Mouse (Mus musculus) MEL (cell line): ENCODE measurements at regions not wholly inside any gene's neighbourhood (a gene's known extent, or its start where the extent isn't known, plus 50 kb on each side); places are given as distances from the start of the nearest gene placed in this dataset.

ENCODE experiments used
- DNase-seq: peaks from one replicate; pipeline ENCODE4 v3.0.0; 2011; ENCODE audit warnings: low read depth, low spot score
- H3K27ac ChIP-seq: 2 replicates; pipeline ENCODE4 v1.5.1; 2012; ENCODE audit warnings: low read depth, mild to moderate bottlenecking, control low read depth, low read length, moderate library complexity; ENCODE audit not compliant: control insufficient read depth
- H3K27me3 ChIP-seq, 2 experiments: fragments of 150-350 bp in 1 of 2; sonication (generic) in 1 of 2; 2 replicates each; pipeline ENCODE4 v1.6.1; 2012; ENCODE audit warnings: low read length in 2 of 2, mild to moderate bottlenecking in 2 of 2, improper control_type of control experiment in 1 of 2, moderate library complexity in 1 of 2; ENCODE audit not compliant: insufficient read depth in 2 of 2, control insufficient read depth in 1 of 2
- H3K36me3 ChIP-seq, 2 experiments: 2 replicates each; pipeline ENCODE4 v1.6.1; 2012 to 2014; ENCODE audit warnings: low read length in 2 of 2, improper control_type of control experiment in 1 of 2, inconsistent platforms in 1 of 2, mild to moderate bottlenecking in 1 of 2; ENCODE audit not compliant: insufficient read depth in 2 of 2, control insufficient read depth in 1 of 2
- H3K4me1 ChIP-seq, 2 experiments: fragments of 150-350 bp in 1 of 2; sonication (generic) in 1 of 2; 2 replicates each; pipeline ENCODE4 v1.6.1; 2012; ENCODE audit warnings: low read length in 2 of 2, improper control_type of control experiment in 1 of 2, mild to moderate bottlenecking in 1 of 2; ENCODE audit not compliant: insufficient read depth in 2 of 2, control insufficient read depth in 1 of 2
- H3K4me3 ChIP-seq, 2 experiments: fragments of 150-350 bp in 1 of 2; sonication (generic) in 1 of 2; 2 replicates each; pipeline ENCODE4 v1.5.1; 2012; ENCODE audit warnings: low read depth in 2 of 2, low read length in 2 of 2, mild to moderate bottlenecking in 2 of 2, moderate library complexity in 2 of 2, control low read depth in 1 of 2, improper control_type of control experiment in 1 of 2; ENCODE audit not compliant: control insufficient read depth in 1 of 2, insufficient read depth in 1 of 2
- H3K79me2 ChIP-seq: 2 replicates; pipeline ENCODE4 v1.6.1; 2012; ENCODE audit warnings: mild to moderate bottlenecking, low read length, moderate library complexity; ENCODE audit not compliant: control insufficient read depth, poor library complexity, insufficient read depth
- H3K9ac ChIP-seq: 2 replicates; pipeline ENCODE4 v1.6.1; 2012; ENCODE audit warnings: low read depth, mild to moderate bottlenecking, control low read depth, low read length, moderate library complexity; ENCODE audit not compliant: control insufficient read depth, poor library complexity, severe bottlenecking
- H3K9me3 ChIP-seq: fragments of 150-350 bp; sonication (generic); replicated peaks from 2 replicates; pipeline ENCODE4 v1.6.1; 2012; ENCODE audit warnings: mild to moderate bottlenecking, low read length, improper control_type of control experiment, moderate library complexity; ENCODE audit not compliant: insufficient read depth
- BHLHE40 ChIP-seq: IDR thresholded peaks from 2 replicates; pipeline ENCODE4 v1.6.1; 2012; ENCODE audit warnings: low read depth, mild to moderate bottlenecking, inconsistent platforms, low read length, improper control_type of control experiment, borderline replicate concordance
- CHD1 ChIP-seq: IDR thresholded peaks from 2 replicates; pipeline ENCODE4 v1.6.1; 2012; ENCODE audit warnings: low read depth, mild to moderate bottlenecking, inconsistent platforms, low read length, improper control_type of control experiment
- CTCF ChIP-seq, 3 experiments: IDR thresholded peaks in 2 of 3; conservative IDR thresholded peaks in 1 of 3; 2 replicates each; pipeline ENCODE4 v1.5.1; 2011 to 2012; ENCODE audit warnings: low read length in 3 of 3, low read depth in 2 of 3, mild to moderate bottlenecking in 2 of 3, improper control_type of control experiment in 1 of 3, inconsistent platforms in 1 of 3, mixed read lengths in 1 of 3, moderate library complexity in 1 of 3; ENCODE audit not compliant: control insufficient read depth in 1 of 3, insufficient read depth in 1 of 3, poor library complexity in 1 of 3, severe bottlenecking in 1 of 3
- ELF1 ChIP-seq: IDR thresholded peaks from 2 replicates; pipeline ENCODE4 v1.6.1; 2014; ENCODE audit warnings: low read depth, mild to moderate bottlenecking, inconsistent platforms, low read length, improper control_type of control experiment, moderate library complexity
- GABPA ChIP-seq: IDR thresholded peaks from 2 replicates; pipeline ENCODE4 v1.6.1; 2012; ENCODE audit warnings: low read depth, mild to moderate bottlenecking, inconsistent platforms, low read length, improper control_type of control experiment, moderate library complexity
- HCFC1 ChIP-seq: IDR thresholded peaks from 2 replicates; pipeline ENCODE4 v1.6.1; 2012; ENCODE audit warnings: low read depth, mild to moderate bottlenecking, inconsistent platforms, low read length, improper control_type of control experiment, moderate library complexity
- JUND ChIP-seq: IDR thresholded peaks from 2 replicates; pipeline ENCODE4 v1.6.1; 2011; ENCODE audit warnings: low read depth, mild to moderate bottlenecking, improper control_type of control experiment, low read length
- MAX ChIP-seq: IDR thresholded peaks from 2 replicates; pipeline ENCODE4 v1.6.1; 2011; ENCODE audit warnings: low read length, improper control_type of control experiment
- MXI1 ChIP-seq: IDR thresholded peaks from 2 replicates; pipeline ENCODE4 v1.6.1; 2011; ENCODE audit warnings: mild to moderate bottlenecking, low read depth, low read length, improper control_type of control experiment
- MYC ChIP-seq: IDR thresholded peaks from 2 replicates; pipeline ENCODE4 v1.6.1; 2011; ENCODE audit warnings: low read depth, mild to moderate bottlenecking, low read length, improper control_type of control experiment, moderate library complexity
- NRF1 ChIP-seq: IDR thresholded peaks from 2 replicates; pipeline ENCODE4 v1.6.1; 2014; ENCODE audit warnings: low read depth, mild to moderate bottlenecking, inconsistent platforms, low read length, improper control_type of control experiment, moderate library complexity; ENCODE audit not compliant: poor library complexity, insufficient read depth, severe bottlenecking
- POLR2AphosphoS2 ChIP-seq: IDR thresholded peaks from 2 replicates; pipeline ENCODE4 v1.6.1; 2011; ENCODE audit warnings: low read length, improper control_type of control experiment
- POLR2AphosphoS5 ChIP-seq: IDR thresholded peaks from 2 replicates; pipeline ENCODE4 v1.6.1; 2012; ENCODE audit warnings: low read depth, borderline replicate concordance, mild to moderate bottlenecking, inconsistent platforms, low read length, moderate library complexity, mixed read lengths
- RCOR1 ChIP-seq: IDR thresholded peaks from 2 replicates; pipeline ENCODE4 v1.6.1; 2012; ENCODE audit warnings: low read depth, mild to moderate bottlenecking, inconsistent platforms, low read length, improper control_type of control experiment
- SMC3 ChIP-seq: IDR thresholded peaks from 2 replicates; pipeline ENCODE4 v1.6.1; 2011; ENCODE audit warnings: low read depth, low read length, improper control_type of control experiment
- UBTF ChIP-seq: IDR thresholded peaks from 2 replicates; pipeline ENCODE4 v1.6.1; 2012; ENCODE audit warnings: low read depth, mild to moderate bottlenecking, inconsistent platforms, low read length, improper control_type of control experiment, moderate library complexity, borderline replicate concordance; ENCODE audit not compliant: insufficient read depth
- USF1 ChIP-seq: IDR thresholded peaks from 2 replicates; pipeline ENCODE4 v1.6.1; 2014; ENCODE audit warnings: low read depth, mild to moderate bottlenecking, inconsistent platforms, low read length, improper control_type of control experiment, moderate library complexity
- ZC3H11A ChIP-seq: IDR thresholded peaks from 2 replicates; pipeline ENCODE4 v1.6.1; 2012; ENCODE audit warnings: low read depth, mild to moderate bottlenecking, inconsistent platforms, low read length, improper control_type of control experiment
- ZKSCAN1 ChIP-seq: IDR thresholded peaks from 2 replicates; pipeline ENCODE4 v1.6.1; 2012; ENCODE audit warnings: low read depth, mild to moderate bottlenecking, inconsistent platforms, low read length, improper control_type of control experiment, moderate library complexity
- ZNF384 ChIP-seq: IDR thresholded peaks from 2 replicates; pipeline ENCODE4 v1.6.1; 2012; ENCODE audit warnings: low read depth, mild to moderate bottlenecking, inconsistent platforms, low read length, improper control_type of control experiment

DNA sequence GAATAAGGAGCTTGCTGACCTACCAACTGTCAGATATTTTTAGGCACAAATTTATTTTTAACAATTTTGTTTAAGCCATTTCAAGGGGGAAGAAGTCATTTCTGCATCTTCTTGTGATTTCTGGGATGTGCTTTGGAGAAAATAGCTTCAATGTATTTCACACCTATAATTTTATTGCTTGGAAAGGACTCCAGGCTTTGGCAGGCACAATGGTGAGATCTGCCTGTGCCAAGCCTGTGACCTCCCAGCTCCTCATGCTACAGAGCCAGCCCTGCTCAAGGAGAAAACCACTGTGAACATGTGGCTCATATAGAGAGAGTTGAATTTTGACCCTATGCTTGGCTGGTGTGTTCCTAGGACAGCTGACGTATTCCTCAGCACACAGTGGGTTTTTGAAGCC is 288.6 kb upstream of the Atp10a start:
- no peaks in the 10 kb centered on the region for H3K9me3 ChIP-seq
- H3K4me3 ChIP-seq = no peak overlapping the region
- H3K4me1 ChIP-seq = no peaks in the 10 kb centered on the region
- no peak for DNase-seq
- TF ChIP-seq UBTF (no peak), SMC3 (no peak), USF1 (no peak), ZC3H11A (no peak), POLR2AphosphoS2 (no peak), CTCF (IDR thresholded peaks at IDR 0.05 in 2 of 3, conservative IDR thresholded peaks at IDR 0.05 in 1 of 3; ENCODE audit: control insufficient read depth in 1 of 3, insufficient read depth in 1 of 3, low read depth in 2 of 3, low read length in 3 of 3, poor library complexity in 1 of 3, severe bottlenecking in 1 of 3) (no peak), BHLHE40 (no peak), ZKSCAN1 (no peak), ELF1 (no peak), RCOR1 (no peak), GABPA (no peak), MYC (no peak), JUND (no peak), HCFC1 (no peak)
- H3K36me3 ChIP-seq = no peaks in the 10 kb centered on the region
- H3K79me2 ChIP-seq = no peaks in the 10 kb centered on the region
- H3K27me3 ChIP-seq = no peaks in the 10 kb centered on the region
- H3K9ac ChIP-seq = no peak overlapping the region
- no peak overlapping the region for H3K27ac ChIP-seq

DNA sequence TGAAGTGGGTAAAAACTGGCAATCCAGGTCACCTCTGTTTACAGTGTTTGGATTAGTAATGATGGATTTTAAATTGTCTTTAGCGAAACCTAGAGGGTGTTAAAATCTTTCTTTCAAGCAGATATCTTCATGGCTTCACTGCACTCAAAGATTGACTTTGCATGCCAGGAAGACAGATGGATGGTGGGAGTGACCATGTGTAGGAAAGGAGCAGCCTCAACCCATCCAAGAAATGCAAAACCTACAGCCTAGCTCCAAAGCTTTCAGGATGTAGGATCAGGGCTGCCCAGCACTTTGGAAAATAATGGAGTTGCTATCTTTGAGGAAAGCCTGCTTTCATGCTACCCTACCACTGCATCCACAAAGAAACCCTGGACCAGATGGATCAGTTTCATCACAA is 272.6 kb upstream of the Atp10a start:
- H3K36me3 ChIP-seq = no peaks in the 10 kb centered on the region
- no peak for DNase-seq
- H3K4me1 ChIP-seq = no peaks in the 10 kb centered on the region
- no peaks in the 10 kb centered on the region for H3K79me2 ChIP-seq
- H3K9me3 ChIP-seq = no peaks in the 10 kb centered on the region
- no peaks in the 10 kb centered on the region for H3K27me3 ChIP-seq
- no peak overlapping the region for H3K9ac ChIP-seq
- TF ChIP-seq NRF1 (no peak), MAX (no peak), POLR2AphosphoS5 (no peak), CHD1 (no peak), RCOR1 (no peak), BHLHE40 (no peak), JUND (no peak), MXI1 (no peak), SMC3 (no peak), ZNF384 (no peak)
- H3K27ac ChIP-seq = no peak overlapping the region
- no peak overlapping the region for H3K4me3 ChIP-seq
